Mouse (Mus musculus) hindbrain, postnatal 0 days (tissue): Measurements from ENCODE around the gene Rln1. TPM values are rescaled to one million over a fixed set of nuclear protein-coding genes. Genes with fewer than 3 reads are reported as not detected.

Source experiments
- ATAC-seq: fragments of 200-750 bp; cut with Nextera tagmentation; 2 replicates; pipeline ENCODE4 v1.8.0; 2017; ENCODE audit warnings: mild to moderate bottlenecking, moderate TSS enrichment, moderate library complexity
- DNase-seq: peaks from one replicate; pipeline ENCODE4 v3.0.0-alpha.2; 2015; ENCODE audit warnings: low spot score
- H3K27ac ChIP-seq: fragments of 300-500 bp; sonication (generic); 2 replicates; pipeline ENCODE4 v1.5.1; 2014; ENCODE audit warnings: mild to moderate bottlenecking
- H3K27me3 ChIP-seq: fragments of 300-500 bp; sonication (generic); 2 replicates; pipeline ENCODE4 v1.6.1; 2014; ENCODE audit warnings: low read length, mixed read lengths; ENCODE audit not compliant: insufficient read depth
- H3K36me3 ChIP-seq: fragments of 300-500 bp; sonication (generic); 2 replicates; pipeline ENCODE4 v1.6.1; 2014; ENCODE audit warnings: low read length, mixed read lengths; ENCODE audit not compliant: insufficient read depth
- H3K4me1 ChIP-seq: fragments of 300-500 bp; sonication (generic); 2 replicates; pipeline ENCODE4 v1.6.1; 2014; ENCODE audit warnings: antibody characterized with exemption, low read length, mixed read lengths; ENCODE audit not compliant: insufficient read depth
- H3K4me2 ChIP-seq: fragments of 300-500 bp; sonication (generic); 2 replicates; pipeline ENCODE4 v1.6.1; 2014; ENCODE audit warnings: low read depth, mild to moderate bottlenecking, low read length, moderate library complexity, mixed read lengths
- H3K4me3 ChIP-seq: fragments of 300-500 bp; sonication (generic); 2 replicates; pipeline ENCODE4 v1.5.1; 2014; ENCODE audit warnings: low read length
- H3K9ac ChIP-seq: fragments of 300-500 bp; sonication (generic); replicated peaks from 2 replicates; pipeline ENCODE4 v1.6.1; 2014; ENCODE audit warnings: mild to moderate bottlenecking, low read length, moderate library complexity, mixed read lengths
- H3K9me3 ChIP-seq: fragments of 300-500 bp; sonication (generic); 2 replicates; pipeline ENCODE4 v1.6.1; 2016; ENCODE audit warnings: low read length, mixed read lengths
- CTCF ChIP-seq: IDR thresholded peaks from 2 replicates; pipeline ENCODE4 v1.5.1; 2016; ENCODE audit warnings: antibody characterized with exemption, control low read depth, low read depth
- WGBS: fragments of 180-500 bp; shearing (Covaris S2); extraction: QIAGEN DNeasy Blood & Tissue Kit; methylation state at CpG from one replicate; pipeline ENCODE4 v1.1.7; 2014; 5-methylcytosine and 5-hydroxymethylcytosine counted together
- polyA plus RNA-seq: library from polyadenylated mRNA; unstranded; fragments of >200 nt; fragmentation: Nextera tagmentation; extraction: Ambion mirVana; gene quantifications from 2 replicates; pipeline ENCODE4 v1.2.1, GENCODE M21; 2015
- total RNA-seq: library from RNA; depleted of rRNA; stranded (reverse); fragments of >200 nt; gene quantifications from 2 replicates; pipeline ENCODE4 v1.2.3, GENCODE M21; 2014

Rln1 gene
- total and polyA plus RNA-seq, 2 experiments from 2014 or later = 3.1 to 7.3 TPM

DNA sequence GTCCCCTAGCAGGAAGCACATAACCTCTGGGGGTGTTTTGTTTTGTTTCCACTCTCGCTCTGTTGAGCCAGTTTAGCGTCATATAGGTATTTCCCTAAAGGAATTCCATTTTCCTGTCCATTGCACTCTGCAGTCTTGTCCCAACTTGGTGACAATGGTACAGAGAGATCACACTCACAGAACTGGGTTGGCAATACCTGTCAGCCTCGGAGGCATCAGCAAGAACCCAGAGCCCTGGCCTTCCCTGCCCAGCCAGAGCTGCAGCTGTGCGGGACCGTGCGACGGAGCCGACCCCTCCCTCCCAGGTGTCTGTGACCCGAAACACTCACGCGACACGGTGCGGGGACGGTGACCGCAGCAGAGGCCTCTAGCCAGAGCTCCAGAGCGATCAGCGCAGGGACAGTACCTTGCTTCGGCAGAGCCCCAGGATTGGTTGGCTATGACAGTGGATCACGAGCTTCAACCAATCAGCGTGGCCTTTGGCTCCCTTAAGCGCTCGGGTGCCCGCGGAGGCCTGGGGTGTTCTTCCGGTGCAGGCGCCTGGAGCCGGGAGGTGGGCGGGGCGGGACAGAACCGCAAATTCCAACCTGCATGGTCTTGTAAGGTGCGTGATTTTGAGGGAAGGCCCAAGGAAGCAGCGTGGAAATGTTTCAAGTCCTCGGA is 27.1 kb upstream of the Rln1 start:
- H3K9ac ChIP-seq = peak overlapping the region; percentile 64
- H3K9me3 ChIP-seq = no peaks in the 10 kb centered on the region
- peaks cover 2% of the 10 kb centered on the region; the same call in 1 of the 2 replicates for H3K36me3 ChIP-seq
- H3K4me2 ChIP-seq = peak overlapping the region; percentile 79
- H3K4me3 ChIP-seq = peak overlapping the region; percentile 55
- WGBS = 2% methylated on average over 33 of the region's 33 CpGs
- peaks cover 12% of the 10 kb centered on the region for H3K4me1 ChIP-seq
- DNase-seq (peak; percentile 96), ATAC-seq (peak; percentile 100)
- peak overlapping the region; percentile 57; the same call in 1 of the 2 replicates for H3K27ac ChIP-seq
- no peaks in the 10 kb centered on the region for H3K27me3 ChIP-seq
- TF ChIP-seq CTCF = no peak

DNA sequence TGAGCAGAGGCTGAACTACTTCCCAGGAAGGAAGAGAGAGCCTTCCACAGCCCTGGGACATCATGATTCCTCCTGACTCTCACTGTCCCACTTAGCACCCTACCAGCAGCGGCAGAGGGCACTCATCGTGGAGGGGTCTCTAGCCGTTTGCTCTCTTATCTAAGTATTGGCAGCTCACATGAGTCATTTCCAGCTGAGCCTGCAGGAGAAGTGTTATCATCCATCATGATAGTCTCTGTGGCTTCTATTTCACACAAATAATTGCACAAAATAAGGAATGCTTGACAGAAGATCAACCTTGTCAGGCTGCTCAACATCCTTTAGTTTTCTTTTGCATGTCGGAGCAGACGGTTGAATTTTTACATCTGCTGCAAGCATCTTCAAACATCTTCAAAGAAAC is 25.8 kb upstream of the Rln1 start:
- H3K4me2 ChIP-seq = no peak overlapping the region
- WGBS = 84% methylated on average over 5 of the region's 5 CpGs
- no peak overlapping the region for H3K27ac ChIP-seq

DNA sequence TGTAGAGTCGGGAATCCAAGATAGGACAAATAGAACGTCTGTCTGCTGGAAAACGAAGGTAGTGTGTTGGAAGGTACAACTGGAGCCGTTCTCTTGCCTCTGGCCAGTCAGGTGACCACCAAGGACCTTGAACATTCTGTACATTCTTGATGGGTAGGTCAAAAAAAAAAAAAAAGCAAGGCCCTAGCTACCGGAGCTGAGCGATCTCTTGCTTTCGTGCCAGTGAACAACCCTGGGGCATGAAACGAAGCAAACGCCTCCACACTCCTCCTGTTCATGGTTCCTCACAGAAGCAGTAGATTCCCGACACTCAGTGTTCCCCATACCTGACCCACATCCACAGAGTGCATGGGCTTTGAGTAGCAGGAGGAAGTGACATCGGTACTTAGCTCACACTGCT is 21.8 kb upstream of the Rln1 start:
- no peak for TF ChIP-seq CTCF
- Histone ChIP-seq H3K9me3 (no peaks in the 10 kb centered on the region), H3K4me3 (no peak overlapping the region), H3K4me2 (no peak overlapping the region), H3K36me3 (peaks cover 8% of the 10 kb centered on the region; the same call in 1 of the 2 replicates), H3K9ac (no peak overlapping the region), H3K27ac (no peak overlapping the region), H3K4me1 (peaks cover 6% of the 10 kb centered on the region), H3K27me3 (no peaks in the 10 kb centered on the region)
- no peak for ATAC-seq
- 85% methylated on average over 11 of the region's 11 CpGs for WGBS
- DNase-seq = no peak

More for the DNA sequence above, 25.8 kb upstream of the Rln1 start:
- no peak overlapping the region for H3K4me3 ChIP-seq
- peaks cover 8% of the 10 kb centered on the region; the same call in 1 of the 2 replicates for H3K36me3 ChIP-seq
- TF ChIP-seq CTCF = no peak
- DNase-seq (no peak), ATAC-seq (no peak)
- peaks cover 12% of the 10 kb centered on the region for H3K4me1 ChIP-seq
- H3K9me3 ChIP-seq = no peaks in the 10 kb centered on the region
- H3K27me3 ChIP-seq = no peaks in the 10 kb centered on the region
- no peak overlapping the region for H3K9ac ChIP-seq

DNA sequence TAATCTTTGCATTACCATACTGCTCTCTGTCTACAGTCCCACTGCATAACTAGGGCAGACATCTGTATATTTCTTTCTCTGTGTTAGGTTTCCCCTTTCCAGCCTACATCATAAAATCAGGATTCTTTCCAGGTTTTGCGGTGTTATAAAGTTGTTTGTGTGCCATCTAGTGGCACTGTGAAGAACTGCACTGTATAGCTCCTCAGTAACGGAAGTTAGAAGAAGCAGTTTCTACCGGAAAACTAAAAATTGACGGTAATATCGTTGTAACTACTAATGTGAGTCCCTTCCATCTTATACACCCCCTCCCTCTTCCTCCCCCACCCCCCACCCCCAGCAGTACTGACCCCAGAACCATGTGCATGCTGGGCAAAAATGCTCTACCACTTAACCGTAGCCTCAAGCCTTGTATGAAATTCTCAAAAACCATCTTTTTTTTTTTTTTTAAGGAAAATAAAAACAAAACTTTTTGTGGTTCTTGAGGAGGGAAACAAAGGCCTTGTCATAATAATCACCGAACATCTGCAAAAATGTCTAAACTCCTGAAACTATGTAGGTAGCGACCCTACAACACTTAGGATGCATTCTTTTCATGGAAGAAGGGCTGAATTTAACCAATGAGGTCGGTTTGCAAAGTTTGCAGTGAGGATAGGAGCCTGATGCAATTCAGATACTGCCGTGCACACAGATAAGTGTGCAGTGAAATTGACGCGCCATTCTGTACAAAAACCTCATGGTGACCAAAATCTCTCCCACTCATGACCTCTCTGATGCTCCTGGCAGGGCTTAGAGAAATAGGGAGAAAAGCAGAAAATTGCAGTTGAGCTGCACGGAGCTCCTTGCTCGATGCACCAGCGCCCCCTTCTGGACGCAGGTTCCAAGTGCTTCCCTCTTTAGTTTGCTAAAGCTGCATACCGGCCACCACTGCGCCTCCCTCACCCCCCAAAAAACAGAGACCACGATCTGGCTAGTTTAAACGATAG is 20.7 kb upstream of the Rln1 start:
- H3K9me3 ChIP-seq = no peaks in the 10 kb centered on the region
- ATAC-seq (peak; percentile 82), DNase-seq (peak; percentile 94)
- no peak overlapping the region for H3K9ac ChIP-seq
- peak; percentile 95 for TF ChIP-seq CTCF
- H3K4me2 ChIP-seq = peak overlapping the region; percentile 61
- peaks cover 8% of the 10 kb centered on the region; the same call in 1 of the 2 replicates for H3K36me3 ChIP-seq
- peak overlapping the region; percentile 23 for H3K4me3 ChIP-seq
- H3K27ac ChIP-seq = no peak overlapping the region
- H3K4me1 ChIP-seq = no peaks in the 10 kb centered on the region
- no peaks in the 10 kb centered on the region for H3K27me3 ChIP-seq
- WGBS = 5% methylated on average over 20 of the region's 20 CpGs

DNA sequence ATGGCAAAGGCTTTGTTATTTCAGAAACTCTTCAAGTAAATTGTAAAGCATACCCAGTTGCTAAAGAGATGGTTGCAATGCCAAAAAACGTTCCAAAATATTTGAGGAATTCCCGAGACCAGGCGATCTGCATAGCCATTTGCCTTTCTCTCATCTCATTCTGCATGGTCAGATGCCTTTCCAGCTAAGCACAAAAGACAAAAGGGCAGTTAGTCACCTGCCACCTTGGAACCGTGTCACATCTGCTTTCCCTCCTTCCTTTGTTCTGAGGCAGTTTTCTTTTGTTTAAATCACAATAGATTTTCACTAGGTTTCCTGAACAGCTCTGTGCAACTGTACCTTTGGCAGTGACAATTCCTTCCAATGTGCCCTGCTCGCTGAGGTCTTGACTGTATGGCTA is 16.5 kb upstream of the Rln1 start:
- TF ChIP-seq CTCF = no peak
- Histone ChIP-seq H3K4me3 (no peak overlapping the region), H3K4me2 (no peak overlapping the region), H3K27ac (no peak overlapping the region), H3K9ac (no peak overlapping the region), H3K9me3 (no peaks in the 10 kb centered on the region), H3K4me1 (no peaks in the 10 kb centered on the region), H3K36me3 (peaks cover 5% of the 10 kb centered on the region; the same call in 1 of the 2 replicates), H3K27me3 (no peaks in the 10 kb centered on the region)
- DNase-seq (no peak), ATAC-seq (no peak)
- WGBS = 19% methylated on average over 5 of the region's 5 CpGs

DNA sequence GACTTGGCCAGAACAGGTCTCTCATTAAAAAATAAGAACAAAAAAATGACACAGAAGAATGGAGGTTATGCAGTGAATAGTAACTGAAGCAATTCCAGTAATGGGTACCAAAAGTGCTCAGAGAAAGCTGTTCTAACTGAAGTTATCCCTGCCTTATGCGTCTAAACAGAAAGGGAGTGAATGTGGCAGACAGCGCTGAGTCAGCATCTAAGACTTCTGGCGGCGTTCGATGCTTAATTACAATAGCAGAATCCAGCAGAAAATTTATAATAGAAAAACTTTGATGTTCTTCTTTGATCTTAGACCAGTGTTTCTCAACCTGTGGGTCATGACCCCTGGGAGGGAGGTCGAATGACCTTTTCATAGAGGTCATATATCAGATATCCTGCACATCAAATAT is 11.2 kb upstream of the Rln1 start:
- Histone ChIP-seq H3K27me3 (no peaks in the 10 kb centered on the region), H3K9ac (no peak overlapping the region), H3K9me3 (no peaks in the 10 kb centered on the region), H3K36me3 (0 out of 2 replicates have a peak, but pooled peaks cover 5% of the 10 kb centered on the region), H3K4me1 (no peaks in the 10 kb centered on the region), H3K4me3 (no peak overlapping the region), H3K4me2 (no peak overlapping the region), H3K27ac (no peak overlapping the region)
- DNase-seq = no peak
- TF ChIP-seq CTCF = no peak
- 73% methylated on average over 6 of the region's 6 CpGs for WGBS
- ATAC-seq = no peak
